Mouse (Mus musculus): ENCODE results near the gene Lmntd1.
"Not testable (repeated sequence)": the region's sequence is repeated elsewhere in the genome, so short reads cannot be mapped to it uniquely, and the experiment has no call there.

The Lmntd1 gene

GRCm38 (mm10) chr6:145341301-145342193 is 272.6 kb downstream of the Lmntd1 start:
- peak; percentile 96 for DNase-seq (ENCODE audit: low spot score)

GRCm38 (mm10) chr6:145340657-145341146 is 273.4 kb downstream of the Lmntd1 start:
- DNase-seq (ENCODE audit: low spot score): peak; percentile 95

GRCm38 (mm10) chr6:145339956-145340656 is 274.0 kb downstream of the Lmntd1 start:
- DNase-seq (ENCODE audit: low spot score): no peak

- DNase-seq (ENCODE audit: low spot score): no peak
Observed at GRCm38 (mm10) chr6:145338571-145339294, 275.4 kb downstream of the Lmntd1 start.

- not testable (repeated sequence) for DNase-seq (ENCODE audit: low spot score)
Observed at GRCm38 (mm10) chr6:145337521-145337920, 276.6 kb downstream of the Lmntd1 start.

- no peak for DNase-seq (ENCODE audit: low spot score)
Observed at GRCm38 (mm10) chr6:145335876-145336768, 278.0 kb downstream of the Lmntd1 start.

- no peak for DNase-seq (ENCODE audit: low spot score)
Observed at GRCm38 (mm10) chr6:145334211-145334610, 279.9 kb downstream of the Lmntd1 start.

GRCm38 (mm10) chr6:145326141-145326806 is 287.8 kb downstream of the Lmntd1 start:
- DNase-seq (ENCODE audit: low spot score): no peak

GRCm38 (mm10) chr6:145325095-145325494 is 289.0 kb downstream of the Lmntd1 start:
- DNase-seq (ENCODE audit: low spot score): no peak

- no peak for DNase-seq (ENCODE audit: low spot score)
Observed at GRCm38 (mm10) chr6:145324470-145324869, 289.6 kb downstream of the Lmntd1 start.

- DNase-seq (ENCODE audit: low spot score): no peak
Observed at GRCm38 (mm10) chr6:145322246-145322645, 291.9 kb downstream of the Lmntd1 start.

- DNase-seq (ENCODE audit: low spot score): no peak
Observed at GRCm38 (mm10) chr6:145320156-145320555, 294.0 kb downstream of the Lmntd1 start.

Measured in adipocyte (in vitro differentiated cells).